Mouse (Mus musculus) C2C12 (cell line): ENCODE data around the gene Snap91.

Experiments
- CEBPB ChIP-seq: IDR thresholded peaks from one replicate; pipeline ENCODE4 v1.6.1; 2011; ENCODE audit warnings: low read depth, mild to moderate bottlenecking, control low read depth, moderate library complexity
- CTCF ChIP-seq: IDR thresholded peaks from one replicate; pipeline ENCODE4 v1.5.1; 2011; ENCODE audit not compliant: control insufficient read depth, insufficient read depth, insufficient read length
- FOSL1 ChIP-seq: IDR thresholded peaks from one replicate; pipeline ENCODE4 v1.8.0; 2011; ENCODE audit warnings: mild to moderate bottlenecking, low read length; ENCODE audit not compliant: poor library complexity, insufficient read depth, severe bottlenecking
- MAX ChIP-seq: IDR thresholded peaks from one replicate; pipeline ENCODE4 v1.6.1; 2011; ENCODE audit warnings: mild to moderate bottlenecking, control low read depth
- MYOD1 ChIP-seq: IDR thresholded peaks from one replicate; pipeline ENCODE4 v1.6.1; 2011; ENCODE audit warnings: low read depth; ENCODE audit not compliant: control insufficient read depth, insufficient read length
- MYOG ChIP-seq: IDR thresholded peaks from one replicate; pipeline ENCODE4 v1.6.1; 2011; ENCODE audit not compliant: control insufficient read depth, insufficient read length; ENCODE audit errors: extremely low read depth
- USF1 ChIP-seq: IDR thresholded peaks from one replicate; pipeline ENCODE4 v1.6.1; 2011; ENCODE audit warnings: low read depth, mild to moderate bottlenecking, control low read depth, moderate library complexity

DNA sequence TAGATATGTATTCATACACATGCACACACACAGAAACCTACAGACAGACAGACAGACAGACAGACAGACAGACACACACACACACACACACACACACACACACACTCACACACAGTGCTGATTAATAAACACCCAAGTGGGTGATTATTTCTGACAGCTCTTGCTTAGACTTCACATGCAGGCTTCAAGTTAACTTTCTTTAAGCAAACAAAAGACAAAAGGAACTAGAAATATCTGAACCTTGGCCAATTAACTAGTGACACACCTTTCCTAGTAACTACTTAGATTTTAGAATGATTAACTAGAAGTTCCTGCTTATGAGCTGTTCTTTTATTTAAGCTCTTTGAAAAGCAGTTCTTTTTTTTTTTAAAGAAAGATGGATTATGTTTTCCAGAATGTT lies 146.1 kb downstream of the Snap91 start:
- no peak for TF ChIP-seq CTCF
- no peak for TF ChIP-seq USF1
- TF ChIP-seq CEBPB = no peak
- no peak for TF ChIP-seq FOSL1
- no peak for TF ChIP-seq MAX
- TF ChIP-seq MYOG = no peak
- TF ChIP-seq MYOD1 = no peak
